Mouse (Mus musculus) G1E (cell line): ENCODE measurements around the gene Arhgap18.

Experiments
- CTCF ChIP-seq: IDR thresholded peaks from 2 replicates; pipeline ENCODE4 v1.5.1; 2012; ENCODE audit warnings: low read depth, low read length, inconsistent platforms, mixed read lengths
- POLR2AphosphoS5 ChIP-seq: IDR thresholded peaks from 2 replicates; pipeline ENCODE4 v1.6.1; 2012; ENCODE audit warnings: low read depth, low read length, inconsistent platforms; ENCODE audit not compliant: insufficient replicate concordance

- TF ChIP-seq CTCF, result no peak
- no peak for TF ChIP-seq POLR2AphosphoS5
Measured at GRCm38 (mm10) chr10:26804351-26804983, 51.2 kb downstream of the Arhgap18 start.
